Mouse (Mus musculus) intestine, embryonic 14.5 days (tissue): ENCODE results near the gene Gm38392. TPM values are rescaled to one million over a fixed set of nuclear protein-coding genes. Genes with fewer than 3 reads are reported as not detected.

Experiments
- ATAC-seq: fragments of 200-750 bp; cut with Nextera tagmentation; replicated peaks from 2 replicates; pipeline ENCODE4 v1.8.0; 2017; ENCODE audit warnings: low read depth, moderate number of reproducible peaks, moderate TSS enrichment, moderate library complexity; ENCODE audit not compliant: low FRiP score, low TSS enrichment
- DNase-seq: peaks from one replicate; pipeline ENCODE4 v3.0.0-alpha.2; 2018; ENCODE audit warnings: low spot score
- H3K27ac ChIP-seq: fragments of 300-500 bp; sonication (generic); 2 replicates; pipeline ENCODE4 v1.5.1; 2014; ENCODE audit warnings: low read depth, mild to moderate bottlenecking, control low read depth
- H3K27me3 ChIP-seq: fragments of 300-500 bp; sonication (generic); replicated peaks from 2 replicates; pipeline ENCODE4 v1.6.1; 2014; ENCODE audit warnings: low read length, control low read depth; ENCODE audit not compliant: control insufficient read depth, insufficient read depth
- H3K36me3 ChIP-seq: fragments of 300-500 bp; sonication (generic); 2 replicates; pipeline ENCODE4 v1.6.1; 2014; ENCODE audit warnings: low read length, control low read depth; ENCODE audit not compliant: control insufficient read depth, insufficient read depth
- H3K4me1 ChIP-seq: fragments of 300-500 bp; sonication (generic); replicated peaks from 2 replicates; pipeline ENCODE4 v1.6.1; 2014; ENCODE audit warnings: low read length, control low read depth, mixed read lengths; ENCODE audit not compliant: control insufficient read depth, insufficient read depth
- H3K4me2 ChIP-seq: fragments of 300-500 bp; sonication (generic); 2 replicates; pipeline ENCODE4 v1.6.1; 2014; ENCODE audit warnings: low read length
- H3K4me3 ChIP-seq: fragments of 300-500 bp; sonication (generic); 2 replicates; pipeline ENCODE4 v1.5.1; 2014; ENCODE audit warnings: low read depth, low read length, control low read depth, mixed read lengths
- H3K9ac ChIP-seq: fragments of 300-500 bp; sonication (generic); 2 replicates; pipeline ENCODE4 v1.6.1; 2014; ENCODE audit warnings: mild to moderate bottlenecking, low read length
- H3K9me3 ChIP-seq: fragments of 300-500 bp; sonication (generic); 2 replicates; pipeline ENCODE4 v1.6.1; 2016; ENCODE audit warnings: low read length, control low read depth; ENCODE audit not compliant: control insufficient read depth
- WGBS: fragments of 180-500 bp; shearing (Covaris S2); extraction: QIAGEN DNeasy Blood & Tissue Kit; methylation state at CpG from one replicate; pipeline ENCODE4 v1.1.7; 2014; 5-methylcytosine and 5-hydroxymethylcytosine counted together
- polyA plus RNA-seq: library from polyadenylated mRNA; unstranded; fragments of >200 nt; fragmentation: Nextera tagmentation; extraction: Ambion mirVana; gene quantifications from 2 replicates; pipeline ENCODE4 v1.2.1, GENCODE M21; 2014

The Gm38392 gene
- polyA plus RNA-seq, 1 experiment from 2014 or later = 0.28 TPM

- Histone ChIP-seq H3K9me3 (no peaks in the 10 kb centered on the region), H3K4me2 (no peak overlapping the region), H3K36me3 (no peaks in the 10 kb centered on the region), H3K4me3 (no peak overlapping the region), H3K9ac (no peak overlapping the region), H3K27me3 (peaks cover 100% of the 10 kb centered on the region), H3K27ac (no peak overlapping the region), H3K4me1 (peaks cover 7% of the 10 kb centered on the region)
- DNase-seq = no peak
- 8% methylated on average over 1 of the region's 1 CpGs for WGBS
- ATAC-seq = no peak
Measured at GRCm38 (mm10) chr3:88212356-88212755, 74.7 kb downstream of the Gm38392 start.

- DNase-seq = no peak
- WGBS = 12% methylated on average over 2 of the region's 2 CpGs
- no peak overlapping the region for H3K4me3 ChIP-seq
- peaks cover 100% of the 10 kb centered on the region for H3K27me3 ChIP-seq
- no peaks in the 10 kb centered on the region for H3K9me3 ChIP-seq
- H3K27ac ChIP-seq = no peak overlapping the region
- no peak overlapping the region for H3K9ac ChIP-seq
- H3K4me1 ChIP-seq = peaks cover 7% of the 10 kb centered on the region
- no peak overlapping the region for H3K4me2 ChIP-seq
- no peak for ATAC-seq
- no peaks in the 10 kb centered on the region for H3K36me3 ChIP-seq
Measured at GRCm38 (mm10) chr3:88210918-88211317, 76.1 kb downstream of the Gm38392 start.

GRCm38 (mm10) chr3:88210121-88210520, 76.9 kb downstream of the Gm38392 start:
- H3K9ac ChIP-seq = no peak overlapping the region
- H3K36me3 ChIP-seq = no peaks in the 10 kb centered on the region
- ATAC-seq (no peak), DNase-seq (no peak)
- no peak overlapping the region for H3K4me3 ChIP-seq
- H3K27me3 ChIP-seq = peaks cover 100% of the 10 kb centered on the region
- 24% methylated on average over 2 of the region's 2 CpGs for WGBS
- no peak overlapping the region for H3K27ac ChIP-seq
- H3K4me2 ChIP-seq = no peak overlapping the region
- H3K9me3 ChIP-seq = no peaks in the 10 kb centered on the region
- peaks cover 4% of the 10 kb centered on the region for H3K4me1 ChIP-seq

GRCm38 (mm10) chr3:88209306-88209705, 77.7 kb downstream of the Gm38392 start:
- Histone ChIP-seq H3K9ac (no peak overlapping the region), H3K4me3 (no peak overlapping the region), H3K36me3 (no peaks in the 10 kb centered on the region), H3K4me1 (no peaks in the 10 kb centered on the region), H3K9me3 (no peaks in the 10 kb centered on the region), H3K4me2 (no peak overlapping the region), H3K27me3 (peaks cover 100% of the 10 kb centered on the region), H3K27ac (no peak overlapping the region)
- WGBS = 2% methylated on average over 6 of the region's 6 CpGs
- DNase-seq = no peak
- no peak for ATAC-seq

GRCm38 (mm10) chr3:88208226-88208720, 78.7 kb downstream of the Gm38392 start:
- Histone ChIP-seq H3K9me3 (no peaks in the 10 kb centered on the region), H3K27me3 (peaks cover 100% of the 10 kb centered on the region), H3K4me2 (no peak overlapping the region), H3K4me3 (no peak overlapping the region), H3K36me3 (no peaks in the 10 kb centered on the region), H3K9ac (no peak overlapping the region), H3K27ac (no peak overlapping the region), H3K4me1 (no peaks in the 10 kb centered on the region)
- DNase-seq (no peak), ATAC-seq (no peak)
- 13% methylated on average over 3 of the region's 3 CpGs for WGBS

- Histone ChIP-seq H3K9me3 (no peaks in the 10 kb centered on the region), H3K4me1 (no peaks in the 10 kb centered on the region), H3K27me3 (peaks cover 100% of the 10 kb centered on the region), H3K27ac (no peak overlapping the region), H3K4me2 (no peak overlapping the region), H3K9ac (no peak overlapping the region), H3K36me3 (no peaks in the 10 kb centered on the region), H3K4me3 (no peak overlapping the region)
- ATAC-seq = no peak
- DNase-seq = no peak
- 2% methylated on average over 14 of the region's 15 CpGs for WGBS
Measured at GRCm38 (mm10) chr3:88207451-88208100, 79.4 kb downstream of the Gm38392 start.

- Histone ChIP-seq H3K9me3 (no peaks in the 10 kb centered on the region), H3K4me3 (no peak overlapping the region), H3K4me2 (no peak overlapping the region), H3K4me1 (no peaks in the 10 kb centered on the region), H3K27ac (no peak overlapping the region), H3K36me3 (no peaks in the 10 kb centered on the region), H3K27me3 (peaks cover 100% of the 10 kb centered on the region), H3K9ac (no peak overlapping the region)
- no peak for DNase-seq
- ATAC-seq = no peak
- WGBS = 1% methylated on average over 14 of the region's 14 CpGs
Measured at GRCm38 (mm10) chr3:88206901-88207371, 80.1 kb downstream of the Gm38392 start.

GRCm38 (mm10) chr3:88206500-88206899, 80.5 kb downstream of the Gm38392 start:
- no peaks in the 10 kb centered on the region for H3K9me3 ChIP-seq
- ATAC-seq (no peak), DNase-seq (no peak)
- H3K27me3 ChIP-seq = peaks cover 100% of the 10 kb centered on the region
- H3K4me3 ChIP-seq = no peak overlapping the region
- WGBS = 6% methylated on average over 3 of the region's 3 CpGs
- H3K9ac ChIP-seq = no peak overlapping the region
- no peaks in the 10 kb centered on the region for H3K36me3 ChIP-seq
- H3K27ac ChIP-seq = no peak overlapping the region
- H3K4me2 ChIP-seq = no peak overlapping the region
- no peaks in the 10 kb centered on the region for H3K4me1 ChIP-seq
